Mouse (Mus musculus) left cerebral cortex, adult 9 months (tissue): ENCODE measurements around the gene Zbtb42.
A peak's percentile ranks its signal among the peaks of the same experiment; 100 is the strongest.

ENCODE experiments used
- DNase-seq, 2 experiments: peaks; one replicate each; pipeline ENCODE4 v3.0.0; 2022; ENCODE audit warnings: low spot score in 2 of 2

The Zbtb42 gene

GRCm38 (mm10) chr12:112661327-112661605, 17.4 kb upstream of the Zbtb42 start:
- DNase-seq: no peak

- no peak for DNase-seq
These were observed 16.8 kb upstream of the Zbtb42 start for GRCm38 (mm10) chr12:112661851-112662250.

GRCm38 (mm10) chr12:112663303-112663702, 15.3 kb upstream of the Zbtb42 start:
- no peak for DNase-seq

GRCm38 (mm10) chr12:112663716-112664115, 14.9 kb upstream of the Zbtb42 start:
- no peak for DNase-seq

- no peak for DNase-seq
These were observed 14.5 kb upstream of the Zbtb42 start for GRCm38 (mm10) chr12:112664124-112664523.

DNA sequence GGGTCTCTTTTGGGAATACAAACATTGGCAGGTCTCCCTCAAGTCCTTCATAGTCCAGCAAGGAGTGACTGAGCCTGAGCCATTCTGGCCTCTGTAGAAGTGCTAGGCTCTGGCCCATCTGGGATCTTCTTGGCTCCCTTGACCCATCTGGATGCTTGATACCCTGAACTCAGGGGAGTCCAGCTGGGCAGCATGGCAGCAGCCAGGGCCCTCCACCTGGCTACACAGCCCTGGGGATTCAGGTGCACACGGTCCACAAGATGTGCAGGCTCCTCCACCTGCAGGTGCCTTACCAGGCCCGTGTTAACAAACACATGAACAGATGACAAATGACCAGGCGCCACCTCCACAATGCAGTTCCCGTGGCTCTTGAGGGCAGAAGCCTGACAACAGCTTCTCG, 14.0 kb upstream of the Zbtb42 start:
- DNase-seq: no peak

DNA sequence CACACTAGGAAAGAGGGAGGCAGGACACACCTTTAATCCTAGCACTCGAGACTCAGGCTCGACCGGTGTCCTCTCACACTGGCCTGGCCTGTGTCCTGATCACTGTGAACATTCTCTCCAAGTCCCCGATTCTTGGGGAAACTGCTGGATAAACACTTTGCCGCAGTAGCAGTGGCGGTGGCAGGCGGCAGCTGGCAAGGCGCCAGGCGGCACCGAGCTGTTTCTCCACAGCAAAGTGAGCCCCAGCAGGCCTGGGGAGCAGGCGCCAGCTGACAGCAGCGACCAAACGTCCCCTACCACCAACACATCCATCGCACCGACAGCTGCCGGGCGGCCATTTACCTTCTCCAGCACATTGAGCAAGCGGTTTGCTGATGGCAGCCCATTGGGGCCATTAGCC, 13.2 kb upstream of the Zbtb42 start:
- DNase-seq: peak in 1 of 2 experiments; percentile 81

DNA sequence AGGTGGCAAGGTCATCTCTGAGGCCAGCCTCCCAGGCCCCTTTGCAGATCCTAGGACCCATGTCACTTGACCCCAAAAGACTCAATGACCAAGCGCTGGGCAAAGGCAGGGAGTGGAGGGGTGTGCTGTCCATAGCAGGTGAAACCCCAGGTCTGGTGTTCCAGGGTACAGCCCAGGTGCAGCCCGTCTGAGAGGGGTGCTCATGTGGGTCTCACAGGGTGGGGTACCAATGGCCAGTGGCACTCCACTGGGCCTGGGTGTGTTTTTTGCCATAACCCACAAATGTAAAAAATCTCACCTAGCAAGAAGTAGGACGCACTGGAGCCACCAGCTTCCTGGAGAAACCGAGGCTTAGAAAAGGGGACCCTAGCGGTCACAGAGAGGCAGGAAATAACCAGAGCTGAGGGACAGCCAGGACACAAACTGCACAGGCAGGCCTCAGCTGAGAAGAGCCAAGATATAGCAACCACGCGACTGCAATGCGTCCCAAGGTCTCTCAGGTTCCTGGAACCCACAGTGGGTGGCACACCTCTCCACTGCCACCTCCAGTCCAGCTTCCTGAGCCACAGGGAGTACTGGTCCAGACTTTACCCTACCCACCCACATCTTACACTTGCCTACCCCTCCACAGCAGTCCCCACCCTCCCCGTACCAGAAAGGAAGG, 12.6 kb upstream of the Zbtb42 start:
- no peak for DNase-seq

DNA sequence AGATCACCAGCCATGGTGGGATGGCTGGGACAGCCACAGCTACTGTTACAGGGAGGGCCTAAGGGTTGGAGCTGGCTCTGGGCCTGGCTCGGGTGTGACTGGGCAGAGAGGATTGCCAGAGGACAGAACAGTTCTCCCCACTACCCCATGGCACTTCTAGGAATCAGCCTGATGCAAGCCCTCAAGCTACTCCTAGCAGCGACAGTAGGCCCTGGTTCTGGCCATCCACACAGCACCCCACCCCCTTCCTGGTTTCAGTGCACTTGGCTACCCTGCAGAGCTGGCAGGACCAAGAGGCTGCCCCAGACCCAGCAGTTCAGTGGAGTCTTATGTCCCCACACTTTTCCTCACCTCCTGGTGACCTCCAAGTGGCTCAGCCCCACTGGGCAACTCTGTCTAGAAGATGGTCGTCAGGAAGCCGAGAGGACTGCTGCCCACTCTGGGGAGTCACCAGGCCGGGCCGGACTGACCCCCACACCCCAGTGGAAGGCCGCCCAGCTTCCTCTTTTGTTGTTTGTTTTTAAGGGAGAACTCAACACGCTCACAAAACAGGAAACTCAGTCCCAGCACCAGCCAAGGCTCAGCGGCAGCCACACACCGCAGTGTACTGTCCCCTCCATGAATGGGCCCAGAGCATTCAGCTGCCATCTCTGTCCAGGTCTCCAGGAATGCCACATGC, 10.9 kb upstream of the Zbtb42 start:
- no peak for DNase-seq

DNA sequence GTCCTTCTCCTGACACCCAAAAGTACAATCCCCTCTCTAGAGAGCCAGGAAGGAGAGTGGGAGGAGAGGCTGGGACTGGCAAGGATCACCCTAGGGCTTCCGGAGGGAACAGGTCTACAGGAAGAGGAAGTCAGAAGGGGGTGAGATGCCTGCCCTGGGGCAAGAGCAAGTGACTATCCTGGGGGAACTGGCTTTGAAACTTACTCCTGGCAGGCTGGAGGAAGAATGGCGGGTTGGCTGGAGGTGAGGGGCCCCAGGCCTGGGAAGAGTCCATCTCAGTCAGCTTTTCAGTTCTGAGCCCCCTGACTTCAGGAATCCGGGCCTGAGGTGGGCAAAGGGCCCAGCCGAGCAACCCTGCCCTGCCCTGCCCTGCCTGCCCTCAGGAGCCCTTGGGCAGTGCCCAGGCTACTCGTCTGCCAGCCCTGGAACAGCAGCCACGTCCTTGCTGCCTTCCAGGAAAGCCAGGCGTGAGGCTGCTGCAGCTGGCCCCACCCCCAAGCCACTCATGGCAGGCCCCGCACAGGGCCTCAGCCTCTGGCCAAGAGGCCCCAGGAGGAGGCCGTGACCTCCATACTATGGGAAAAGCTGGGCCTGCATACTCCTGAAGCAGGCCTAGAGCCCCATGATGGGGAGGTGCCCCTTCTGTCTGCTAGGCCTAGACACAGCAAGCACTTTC, 7.8 kb upstream of the Zbtb42 start:
- no peak for DNase-seq

DNA sequence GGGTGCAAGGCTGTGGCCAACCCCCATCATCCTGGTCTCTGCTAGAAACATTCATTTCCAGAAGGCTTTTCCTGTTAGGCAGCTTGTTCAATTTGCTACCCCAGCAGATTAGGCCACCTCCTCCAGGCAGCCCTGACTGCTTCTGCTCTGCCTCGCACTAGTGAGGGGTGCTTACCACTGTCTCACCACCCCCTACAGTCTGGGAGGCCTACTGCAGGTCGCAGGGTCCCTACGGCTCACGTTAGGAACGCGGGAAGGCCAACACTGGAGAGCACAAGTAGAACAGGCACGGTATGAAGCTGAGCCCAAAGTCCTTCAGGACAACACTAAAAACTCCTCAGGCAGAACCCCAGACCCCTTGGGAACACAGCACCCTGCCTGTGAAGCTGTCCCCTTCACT, 6.7 kb upstream of the Zbtb42 start:
- no peak for DNase-seq

DNA sequence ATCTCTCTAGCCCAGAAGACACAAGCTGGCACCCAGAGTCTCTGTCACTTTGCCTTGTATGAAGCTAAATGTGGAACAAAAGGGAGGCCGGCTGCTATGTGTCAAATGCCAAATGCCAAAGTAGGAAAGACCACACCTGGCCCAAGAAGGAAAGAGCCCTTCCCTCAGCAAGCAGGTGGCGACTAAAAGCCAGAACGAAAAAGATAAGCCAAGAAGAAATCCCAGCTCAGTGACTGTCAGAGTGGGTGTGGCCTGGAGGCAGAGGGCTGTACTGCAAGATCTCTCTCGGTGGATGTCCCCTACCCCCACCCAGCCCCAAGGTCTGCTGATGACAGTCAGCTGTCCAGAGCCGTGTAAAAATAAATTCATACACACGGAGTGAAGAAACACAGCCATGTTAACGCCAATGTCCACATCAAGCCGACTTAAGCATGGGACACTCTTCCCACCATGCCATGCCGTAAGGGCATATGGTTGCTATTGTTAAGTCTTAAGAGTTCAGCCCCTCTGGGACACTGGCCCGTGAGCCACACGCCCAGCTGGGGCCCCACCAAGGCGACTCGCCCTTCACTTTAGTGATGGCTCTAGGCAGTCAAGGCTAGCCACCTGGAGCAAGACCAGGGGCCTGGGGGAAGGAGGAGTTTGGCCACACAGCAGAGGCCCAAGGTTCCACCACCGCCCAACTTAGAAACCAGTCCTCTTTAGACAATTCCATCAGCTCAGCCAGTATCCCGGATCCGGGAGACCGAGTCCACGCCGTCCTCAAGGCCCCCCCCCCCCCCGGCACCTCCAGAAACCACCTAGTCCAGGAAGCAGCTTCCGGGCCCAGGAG, 5.7 kb upstream of the Zbtb42 start:
- no peak for DNase-seq

DNA sequence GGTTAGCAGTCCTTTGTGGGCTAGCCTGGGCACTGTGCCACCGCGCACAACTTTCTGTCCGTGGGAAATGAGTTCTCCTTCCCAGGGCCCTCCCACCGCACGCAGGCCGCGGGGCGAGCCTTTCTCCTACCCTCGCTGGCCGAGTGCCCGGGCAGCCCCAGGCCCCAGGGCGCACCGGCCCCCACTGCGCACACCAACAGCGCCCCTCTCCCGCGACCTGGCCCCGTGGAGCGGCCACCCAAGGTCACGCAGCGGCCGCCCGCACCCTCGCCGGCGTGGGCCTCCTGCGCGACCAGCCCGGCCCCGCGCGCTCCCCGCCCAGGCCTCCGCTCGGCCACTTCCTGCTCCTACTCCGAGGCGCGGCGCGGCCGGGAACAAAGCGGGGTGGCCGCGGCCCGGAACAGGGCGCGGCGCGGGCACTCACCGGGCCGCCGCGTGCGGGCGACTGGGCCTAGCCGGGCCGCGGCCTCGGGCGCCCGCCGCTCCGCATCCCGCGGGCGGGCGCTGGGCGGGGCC, 5.0 kb upstream of the Zbtb42 start:
- no peak for DNase-seq

- peak in 1 of 2 experiments; percentile 50 for DNase-seq
These were observed 4.3 kb upstream of the Zbtb42 start, which contains the start of gene Akt1 for GRCm38 (mm10) chr12:112674132-112675011. Gene Akt1, minus strand, starts transcription at chr12:112674884.

DNA sequence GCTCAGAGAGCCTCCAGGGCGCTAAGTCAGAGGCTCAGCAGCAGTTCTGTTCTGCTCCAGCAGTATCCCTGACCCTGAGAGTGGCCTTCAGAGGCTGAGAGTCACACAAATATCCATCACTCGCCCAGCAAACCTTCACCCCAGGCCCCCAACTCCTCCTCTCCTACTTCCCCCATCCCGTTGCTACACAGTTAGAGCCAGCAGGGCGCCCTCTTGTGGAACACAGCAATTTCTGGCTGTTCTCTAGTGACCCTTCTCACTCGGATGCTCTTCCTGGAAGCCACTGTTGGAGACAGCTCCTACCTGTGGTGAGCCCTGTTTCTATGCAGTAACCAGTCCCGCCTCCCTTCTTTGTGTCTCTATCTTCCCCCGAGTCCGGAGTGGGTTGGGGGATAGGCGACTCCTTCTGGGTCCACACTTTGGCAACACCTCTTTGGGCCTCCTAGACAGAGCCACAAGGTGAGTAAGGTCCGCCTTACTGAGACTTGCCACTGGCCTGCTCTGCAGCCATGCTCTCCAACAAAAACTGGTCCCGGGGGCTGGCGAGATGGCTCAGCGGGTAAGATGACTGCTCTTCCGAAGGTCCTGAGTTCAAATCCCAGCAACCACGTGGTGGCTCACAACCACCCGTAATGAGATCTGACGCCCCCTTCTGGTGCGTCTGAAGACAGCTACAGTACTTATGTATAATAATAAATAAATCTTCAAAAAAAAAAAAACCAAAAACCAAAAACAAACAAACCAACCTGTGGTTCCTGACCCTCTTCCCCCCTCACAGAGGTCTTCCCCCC, 3.2 kb upstream of the Zbtb42 start:
- DNase-seq: peak in 1 of 2 experiments; percentile 86

GRCm38 (mm10) chr12:112677076-112677475, 1.6 kb upstream of the Zbtb42 start:
- DNase-seq: no peak

DNA sequence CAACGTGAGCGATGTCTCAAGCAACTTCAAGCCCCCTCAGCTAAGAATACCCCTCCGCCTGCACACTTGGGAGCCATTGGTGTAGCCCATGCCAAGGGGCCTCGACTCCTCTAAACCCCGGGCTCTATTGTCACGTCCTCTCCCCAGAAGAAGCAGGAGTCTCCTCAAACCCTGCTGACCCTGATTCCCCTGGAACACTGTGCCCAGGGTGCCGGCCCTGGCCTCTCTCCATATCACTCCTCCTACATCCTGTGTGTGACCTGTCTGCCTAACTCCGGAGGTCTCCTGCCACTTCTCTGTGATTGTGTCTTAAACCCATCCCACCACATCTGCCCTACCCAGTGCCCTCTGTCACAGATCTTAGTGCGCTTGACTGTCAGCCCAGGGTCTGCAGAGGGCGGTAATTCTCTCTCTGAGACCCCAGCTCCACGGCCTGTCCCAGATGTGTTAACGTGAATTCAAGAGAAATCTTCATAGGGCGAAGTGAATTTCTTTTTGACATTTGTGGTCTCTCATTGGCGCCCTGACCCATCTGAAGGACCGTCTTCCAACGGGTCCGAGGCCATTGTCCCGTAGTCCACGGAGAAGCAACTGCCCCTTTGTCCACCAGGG, 579 bp upstream of the Zbtb42 start:
- DNase-seq: no peak

- no peak for DNase-seq
These were observed 684 bp downstream of the Zbtb42 start for GRCm38 (mm10) chr12:112679027-112679996.

DNA sequence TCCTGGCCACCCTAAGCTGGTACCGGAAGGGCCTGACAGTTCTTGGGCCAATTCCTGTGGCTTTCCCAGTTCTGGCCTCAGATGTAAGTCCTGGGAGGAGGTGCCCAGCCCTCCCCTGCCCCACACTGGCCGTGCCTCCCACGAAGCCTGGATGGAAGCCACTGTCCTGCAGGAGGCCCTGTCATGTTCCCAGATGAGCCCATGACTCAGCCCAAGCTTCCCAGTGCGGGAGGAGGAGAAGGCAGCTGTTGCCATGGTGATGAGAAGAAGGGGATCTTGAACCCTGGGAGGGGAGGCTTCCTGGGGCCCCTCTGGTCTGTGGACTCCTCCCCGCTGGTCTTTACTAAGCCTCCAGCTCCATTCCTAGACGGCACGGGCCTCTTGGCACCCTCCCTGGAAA, 4.7 kb downstream of the Zbtb42 start:
- no peak for DNase-seq
